ENCODE assay signal across 9 mouse cellular contexts in the genomic region with DNA sequence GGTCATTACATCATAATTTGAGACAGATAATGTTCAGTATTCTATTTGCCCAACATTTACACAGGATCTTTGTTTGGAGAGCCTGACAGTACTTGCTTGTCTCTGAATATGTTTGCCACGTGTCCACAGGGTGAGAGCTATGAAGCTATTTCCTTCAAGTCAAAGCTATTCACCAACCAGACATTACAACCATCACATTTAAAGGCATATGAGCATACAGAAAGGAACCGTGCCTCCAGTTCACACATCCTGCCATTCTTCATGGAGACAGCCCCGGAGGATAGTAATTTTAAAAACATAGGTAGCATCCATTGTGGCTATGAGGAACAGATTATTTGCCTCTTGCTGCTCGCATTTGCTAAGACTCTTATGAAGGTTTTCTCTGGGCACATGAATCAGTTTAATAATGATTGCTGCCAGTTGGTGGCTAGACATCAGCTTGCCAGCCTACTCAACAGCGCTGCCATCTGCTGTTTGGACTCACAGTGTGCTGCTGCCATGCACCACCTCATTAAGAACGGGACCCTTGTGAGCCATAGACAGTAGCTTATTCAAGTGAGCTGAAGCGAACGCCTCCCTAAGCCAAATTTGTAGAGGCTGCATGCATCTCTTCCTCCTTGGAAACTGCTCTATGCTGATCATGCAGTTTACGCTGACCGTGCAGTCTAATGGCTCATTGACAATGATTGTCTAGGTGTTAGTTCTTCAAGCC.
DNase-seq lines count a peak whose midpoint lies in the region; ATAC-seq and TF ChIP-seq lines count a peak whose summit lies in the region.
"Had no signal": no experiment of that assay in that cellular context is flagged by ENCODE, and none has a peak within 500 bp of the region (broad histone marks: within the 10 kb centered on the region; RNA-seq: fewer than 3 reads in every experiment).

No protein-coding gene starts in this region.

- H3K36me3 ChIP-seq in lung, embryonic 14.5 days (ENCODE audit: insufficient read depth): no peaks in the 10 kb centered on the region
- no peaks in the 10 kb centered on the region for H3K36me3 ChIP-seq in forebrain, embryonic 15.5 days

- no peak overlapping the region for H3K27ac ChIP-seq in lung, embryonic 14.5 days (ENCODE audit: low read depth)
- H3K27ac ChIP-seq in forebrain, embryonic 15.5 days (replicated peaks): peak overlapping the region; percentile 87
- H3K27ac ChIP-seq: macrophage had no signal

- TF ChIP-seq CTCF in lung, embryonic 14.5 days (IDR thresholded peaks at IDR 0.05; ENCODE audit: low read depth): peak; percentile 39

- H3K27me3 ChIP-seq in lung, embryonic 14.5 days (ENCODE audit: insufficient read depth, low read length): no peaks in the 10 kb centered on the region
- H3K27me3 ChIP-seq in forebrain, embryonic 15.5 days: no peaks in the 10 kb centered on the region

- ATAC-seq in lung, embryonic 14.5 days (ENCODE audit: insufficient read depth): no peak
- peak; percentile 98 for ATAC-seq in forebrain, embryonic 15.5 days (replicated peaks)
- no peak for ATAC-seq in activated CD4-positive, CD25-positive, alpha-beta regulatory T cell, adult 4 months
- no peak for ATAC-seq in erythroid progenitor cell, adult 5-6 weeks (replicated peaks; ENCODE audit: low FRiP score, poor library complexity, severe bottlenecking)

- no peak overlapping the region for H3K9ac ChIP-seq in lung, embryonic 14.5 days
- no peak overlapping the region for H3K9ac ChIP-seq in forebrain, embryonic 15.5 days (replicated peaks)

- no peaks in the 10 kb centered on the region for H3K4me1 ChIP-seq in lung, embryonic 14.5 days (ENCODE audit: insufficient read depth)
- H3K4me1 ChIP-seq in forebrain, embryonic 15.5 days: peaks cover 18% of the 10 kb centered on the region

- H3K9me3 ChIP-seq in lung, embryonic 14.5 days (ENCODE audit: low read depth, low read length): no peaks in the 10 kb centered on the region
- H3K9me3 ChIP-seq in forebrain, embryonic 15.5 days: no peaks in the 10 kb centered on the region

- 66% methylated on average over 10 of the region's 10 CpGs for WGBS in lung, embryonic 14.5 days
- WGBS in forebrain, embryonic 15.5 days: 20% methylated on average over 10 of the region's 10 CpGs

- DNase-seq in lung, embryonic 14.5 days: peak; percentile 30
- no peak for DNase-seq in lung, postnatal 4 days
- DNase-seq in brain, embryonic 18.5 days (ENCODE audit: low read depth, low spot score): peak; percentile 60
- DNase-seq in layer of hippocampus, postnatal 36 days: peak; percentile 75 to 81
- DNase-seq in right cerebral cortex, adult 18-20 months: peak; percentile 52

- H3K4me3 ChIP-seq in lung, embryonic 14.5 days (ENCODE audit: low read depth, low read length): no peak overlapping the region
- no peak overlapping the region for H3K4me3 ChIP-seq in forebrain, embryonic 15.5 days

- no peak overlapping the region for H3K4me2 ChIP-seq in lung, embryonic 14.5 days
- 0 out of 2 replicates have a peak overlapping the region, but pooled peaks have one; percentile 0 for H3K4me2 ChIP-seq in forebrain, embryonic 15.5 days (replicated peaks)

Comparison
In these comparisons a context has a peak if more than half of its experiments do, and no peak if none do; other contexts are left out.
1. DNase-seq: peak in lung, embryonic 14.5 days (single experiment), brain, embryonic 18.5 days (single experiment), layer of hippocampus, postnatal 36 days (2 of 2) and right cerebral cortex, adult 18-20 months (single experiment); none in lung, postnatal 4 days (0 of 2).